Mouse (Mus musculus): ENCODE measurements around the gene Olfr374. TPM values are rescaled to one million over a fixed set of nuclear protein-coding genes. Genes with fewer than 3 reads are reported as not detected.
"Not testable (repeated sequence)": the region's sequence is repeated elsewhere in the genome, so short reads cannot be mapped to it uniquely, and the experiment has no call there.

Olfr374 gene
- not detected for total RNA-seq (2021)

DNA sequence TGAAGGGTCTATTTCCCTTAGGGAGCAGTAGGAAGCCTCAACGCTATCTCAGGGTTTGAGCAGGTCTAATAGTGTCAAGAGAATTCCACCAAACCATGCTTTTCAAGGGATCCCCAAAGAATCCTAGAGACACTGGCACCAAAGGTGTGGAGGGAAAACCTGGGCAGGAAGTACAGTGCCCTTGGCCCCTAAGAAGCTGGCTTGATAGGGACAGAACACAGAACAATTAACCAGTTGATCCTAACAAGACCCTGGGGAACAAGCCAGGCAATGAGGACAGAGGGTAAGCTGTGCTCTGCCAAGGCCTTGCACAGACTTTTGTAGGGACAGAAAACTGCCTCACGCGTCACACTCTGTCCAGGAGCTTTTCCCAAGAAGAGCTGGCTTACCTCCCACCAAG is at the start of gene Olfr374:
Gene Olfr374, plus strand, starts transcription at position 301 of the 400 bp plus-strand sequence.
- no peak for DNase-seq (ENCODE audit: low spot score)
- intact Hi-C loops (cut with DNase I): no loop called here

DNA sequence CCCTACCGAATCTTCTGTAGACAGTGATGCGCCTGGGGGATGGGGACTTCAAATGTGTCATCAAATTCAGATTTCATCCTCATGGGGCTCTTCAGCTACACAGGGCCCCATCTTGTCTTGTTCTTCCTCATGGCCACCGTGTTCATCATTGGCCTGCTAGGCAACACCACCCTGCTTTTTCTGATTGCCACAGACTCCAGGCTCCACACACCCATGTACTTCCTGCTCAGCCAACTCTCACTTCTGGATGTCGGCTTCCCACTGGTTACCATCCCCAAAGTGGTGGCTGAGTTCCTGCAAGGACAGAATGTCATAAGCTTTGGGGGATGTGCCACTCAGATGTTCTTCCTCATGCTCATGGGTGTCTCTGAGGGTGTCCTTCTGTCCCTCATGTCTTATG is 49.2 kb upstream of the Olfr374 start:
- intact Hi-C loops (cut with DNase I); DNase-seq (ENCODE audit: low spot score): not testable (repeated sequence)

DNA sequence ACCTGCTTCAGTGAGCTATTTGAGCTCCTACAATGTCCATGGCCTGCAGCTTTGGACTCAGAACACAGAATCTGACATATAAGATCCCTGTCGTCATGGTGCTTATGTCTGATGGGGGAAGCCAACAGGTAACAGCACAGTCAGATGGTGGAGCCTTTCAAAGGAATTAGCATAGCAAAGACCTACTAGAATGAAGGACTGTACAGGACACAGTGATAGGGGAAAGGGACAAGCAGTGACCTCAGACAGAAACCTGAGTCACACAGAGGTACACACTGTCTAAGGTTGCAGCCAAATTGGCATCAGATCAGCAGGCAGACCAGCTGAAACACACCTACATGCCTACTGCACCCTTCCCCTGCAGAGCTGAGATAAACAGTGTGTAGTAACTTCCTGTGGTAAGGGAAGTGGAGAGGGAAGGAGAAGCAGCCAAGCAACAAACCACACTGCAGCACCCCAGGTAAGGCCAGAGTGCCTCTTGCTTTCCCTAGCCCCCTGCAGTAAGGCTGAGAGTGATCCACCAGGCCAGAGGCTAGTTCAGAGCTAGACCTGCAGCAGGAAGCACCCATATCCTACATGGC is 39.9 kb upstream of the Olfr374 start:
- intact Hi-C loops (cut with DNase I); DNase-seq (ENCODE audit: low spot score): not testable (repeated sequence)

DNA sequence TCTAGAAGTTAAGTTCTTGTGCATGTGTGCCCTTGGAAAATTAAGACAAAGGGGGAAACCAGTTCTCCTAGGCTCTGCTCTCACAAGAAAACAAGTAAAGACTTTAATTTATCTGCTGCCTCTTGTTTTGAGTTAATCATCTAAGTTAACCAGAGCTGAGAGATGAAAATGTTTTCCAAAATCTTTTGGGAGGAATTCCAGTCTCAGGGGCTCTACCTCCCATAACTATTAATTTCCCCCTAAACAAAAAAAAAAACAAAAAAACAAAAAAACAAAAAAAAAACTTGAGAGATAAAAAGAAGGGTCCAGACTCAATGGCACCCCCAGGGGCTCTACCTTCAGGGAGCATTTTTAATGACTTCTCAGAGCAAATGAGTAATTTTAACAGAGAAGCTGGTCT is 24.0 kb upstream of the Olfr374 start, which contains the start of gene Olfr373:
Gene Olfr373, plus strand, starts transcription at position 301 of the 400 bp plus-strand sequence.
- intact Hi-C loops (cut with DNase I); DNase-seq (ENCODE audit: low spot score): not testable (repeated sequence)

DNA sequence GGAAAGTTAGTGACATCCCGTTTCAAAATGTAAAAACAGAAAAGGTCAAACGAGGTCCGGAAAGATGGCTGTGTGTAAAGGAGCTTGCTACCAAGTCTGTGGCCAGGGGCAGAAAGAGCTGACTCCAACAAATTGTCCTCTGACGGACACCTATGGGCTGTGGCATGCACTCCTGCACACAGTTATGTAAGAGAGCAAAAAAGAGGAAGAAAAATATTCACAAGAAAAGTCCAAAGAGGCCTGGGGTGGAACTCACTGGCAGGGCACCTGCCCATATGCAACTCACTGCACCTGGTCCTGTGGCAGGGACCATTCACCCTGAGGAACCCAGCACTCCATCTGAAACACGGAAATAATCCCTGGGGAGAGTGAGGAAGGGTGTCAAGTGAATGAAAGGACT is 22.1 kb upstream of the Olfr374 start:
- intact Hi-C loops (cut with DNase I): no loop called here
- DNase-seq (ENCODE audit: low spot score): no peak

DNA sequence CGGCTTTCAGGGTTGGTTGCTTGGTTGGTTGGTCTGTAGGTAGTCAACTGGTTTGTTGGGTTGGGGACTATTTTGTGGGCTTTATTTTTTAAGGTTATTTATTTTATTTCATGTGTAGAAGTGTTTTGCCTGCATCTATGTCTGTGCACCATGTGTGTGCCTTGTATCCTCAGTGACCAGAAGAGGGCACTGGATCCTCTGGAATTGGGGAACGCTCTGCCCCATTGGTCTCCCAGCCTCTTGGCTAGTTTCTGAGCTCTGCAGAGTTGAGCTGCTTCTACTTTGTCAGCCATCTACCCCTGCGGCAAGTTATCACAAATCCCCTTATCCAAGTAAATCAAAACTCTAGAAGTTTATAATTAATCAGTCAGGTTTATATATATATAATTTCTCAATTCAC is 19.2 kb upstream of the Olfr374 start:
- DNase-seq (ENCODE audit: low spot score); intact Hi-C loops (cut with DNase I): not testable (repeated sequence)

DNA sequence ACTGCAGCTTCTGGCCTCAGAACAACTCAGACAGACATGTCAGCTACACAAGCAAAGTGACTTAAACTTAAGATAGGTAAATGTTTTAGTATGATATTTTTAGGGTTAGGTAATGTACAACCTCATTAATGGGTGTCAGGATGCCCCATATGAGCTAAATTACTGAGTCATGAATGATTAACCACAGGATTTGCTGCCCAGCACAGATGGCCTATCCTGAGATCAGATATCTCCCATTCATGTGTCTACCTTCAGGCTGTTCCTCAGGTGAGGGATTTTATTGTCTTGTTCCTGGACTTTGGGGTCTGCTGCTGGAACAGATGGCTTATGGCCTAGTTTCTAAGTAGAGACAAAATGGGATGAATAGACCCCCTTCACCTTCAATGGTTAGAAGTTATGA is 10.1 kb upstream of the Olfr374 start:
- intact Hi-C loops (cut with DNase I); DNase-seq (ENCODE audit: low spot score): not testable (repeated sequence)

DNA sequence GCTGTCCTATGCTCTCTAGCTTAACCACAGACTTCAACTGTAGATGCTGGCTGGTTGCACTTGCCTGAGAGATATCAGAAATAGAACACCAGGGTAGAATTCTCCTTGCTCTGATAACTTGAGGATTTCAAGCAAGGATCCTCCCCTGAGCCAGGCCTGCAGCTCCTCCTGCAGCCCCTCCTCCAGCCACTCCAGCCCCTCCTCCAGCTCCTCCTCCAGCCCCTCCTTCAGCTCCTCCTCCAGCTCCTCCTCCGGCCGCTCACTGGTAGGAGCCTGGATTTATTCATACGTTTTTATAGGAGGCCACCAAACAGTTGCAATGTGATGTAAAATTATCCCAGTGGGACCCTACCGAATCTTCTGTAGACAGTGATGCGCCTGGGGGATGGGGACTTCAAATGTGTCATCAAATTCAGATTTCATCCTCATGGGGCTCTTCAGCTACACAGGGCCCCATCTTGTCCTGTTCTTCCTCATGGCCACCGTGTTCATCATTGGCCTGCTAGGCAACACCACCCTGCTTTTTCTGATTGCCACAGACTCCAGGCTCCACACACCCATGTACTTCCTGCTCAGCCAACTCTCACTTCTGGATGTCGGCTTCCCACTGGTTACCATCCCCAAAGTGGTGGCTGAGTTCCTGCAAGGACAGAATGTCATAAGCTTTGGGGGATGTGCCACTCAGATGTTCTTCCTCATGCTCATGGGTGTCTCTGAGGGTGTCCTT is 7.3 kb upstream of the Olfr374 start:
- not testable (repeated sequence) for DNase-seq (ENCODE audit: low spot score)
- intact Hi-C loops (cut with DNase I): loop anchor here (1.0 kb wide), 1 partner anchor 97 kb away; no protein-coding TSS in a partner anchor

DNA sequence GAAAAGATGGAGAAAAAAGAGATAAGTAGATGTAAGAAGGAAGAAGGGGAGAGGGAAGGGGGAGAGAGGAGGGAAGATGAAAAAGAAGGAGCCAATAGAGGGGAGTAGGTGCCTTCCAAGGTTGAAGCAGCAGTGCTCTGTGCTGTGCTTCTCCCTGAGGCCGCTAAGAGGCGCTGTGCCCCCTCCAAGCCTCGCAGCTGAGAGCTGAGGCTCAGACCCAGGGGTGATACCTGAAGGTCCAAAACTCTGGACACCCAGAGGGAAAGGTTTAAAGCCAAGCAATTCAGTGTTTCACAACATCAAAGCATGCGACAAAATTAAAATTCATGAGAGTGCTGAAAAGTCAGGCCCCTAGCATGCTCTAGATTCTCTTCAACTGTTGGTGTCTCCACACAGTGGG is 1.7 kb upstream of the Olfr374 start:
- intact Hi-C loops (cut with DNase I): no loop called here
- no peak for DNase-seq (ENCODE audit: low spot score)

DNA sequence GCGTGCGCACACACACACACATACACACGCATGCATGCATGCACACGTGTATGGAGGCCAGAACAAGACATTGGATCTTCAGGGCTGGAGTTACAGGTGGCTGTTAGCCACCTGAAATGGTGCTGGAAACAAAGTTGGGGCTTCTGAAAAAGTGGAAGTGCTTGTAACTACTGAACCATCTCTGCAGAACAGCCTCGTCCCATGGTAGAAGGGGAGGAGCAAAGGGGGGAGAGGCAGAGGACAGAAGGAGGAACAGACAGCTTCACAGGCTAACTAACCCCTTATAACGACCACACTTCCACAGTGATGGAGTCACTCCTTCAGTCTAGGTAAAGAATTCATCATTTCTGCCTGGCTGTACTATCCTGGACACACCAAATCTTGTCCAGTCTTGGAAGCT is 4.0 kb downstream of the Olfr374 start:
- intact Hi-C loops (cut with DNase I): no loop called here
- DNase-seq (ENCODE audit: low spot score): no peak

DNA sequence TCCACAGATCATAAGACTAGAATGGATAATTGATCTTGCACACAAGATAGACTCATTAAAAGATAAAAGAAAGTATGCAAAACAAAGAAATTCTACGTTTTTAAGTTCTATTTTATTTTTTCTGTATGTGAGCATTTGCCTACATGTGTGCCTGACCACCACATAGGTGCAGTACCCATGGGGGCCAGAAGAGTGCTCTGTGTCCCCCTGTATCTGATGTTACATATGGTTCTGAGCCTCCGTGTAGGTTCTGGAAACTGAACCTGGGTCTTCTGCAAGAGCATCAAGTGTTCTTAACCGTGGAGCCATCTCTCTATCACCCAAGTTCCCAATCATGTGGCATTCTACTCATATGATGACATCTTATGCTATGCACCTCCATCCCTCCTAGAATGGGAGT is 5.6 kb downstream of the Olfr374 start:
- intact Hi-C loops (cut with DNase I): no loop called here
- no peak for DNase-seq (ENCODE audit: low spot score)

DNA sequence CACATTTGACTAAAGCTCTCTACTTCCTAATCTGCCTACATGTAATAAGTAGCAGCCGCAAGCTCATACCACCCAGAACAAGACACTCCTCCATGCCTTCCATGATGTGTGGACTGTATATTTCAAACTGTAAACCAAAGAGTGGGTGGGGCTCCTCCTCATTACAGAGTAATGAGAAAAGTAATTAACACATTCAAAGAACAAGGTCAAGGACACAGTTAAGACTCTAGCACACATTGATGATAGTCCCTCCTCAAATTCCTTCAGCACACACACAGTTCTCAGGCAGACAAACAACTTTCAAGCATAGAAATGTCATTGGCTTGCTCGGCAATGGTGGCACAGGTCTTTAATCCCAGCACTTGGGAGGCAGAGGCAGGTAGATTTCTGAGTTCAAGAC is 8.4 kb downstream of the Olfr374 start:
- intact Hi-C loops (cut with DNase I): no loop called here
- no peak for DNase-seq (ENCODE audit: low spot score)

DNA sequence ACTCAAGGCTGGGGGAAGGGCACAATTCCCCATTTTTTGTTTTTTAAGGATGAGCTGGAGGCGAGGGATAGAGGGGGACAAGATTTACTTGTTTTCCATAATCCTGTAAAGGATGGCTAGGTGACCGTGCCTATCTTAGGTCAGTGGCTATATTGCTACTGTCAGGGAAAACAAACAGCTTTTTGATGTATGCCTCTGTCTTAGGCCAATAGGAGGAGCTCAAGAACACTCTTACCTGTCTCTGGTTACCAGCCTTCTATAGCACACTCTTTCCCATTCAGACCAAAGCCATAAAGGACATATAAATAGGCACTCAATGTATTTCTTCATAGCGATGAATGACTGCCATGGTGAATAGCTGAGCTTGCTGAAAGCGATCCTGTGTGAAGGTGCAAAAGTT is 11.8 kb downstream of the Olfr374 start:
- no peak for DNase-seq (ENCODE audit: low spot score)
- intact Hi-C loops (cut with DNase I): no loop called here

DNA sequence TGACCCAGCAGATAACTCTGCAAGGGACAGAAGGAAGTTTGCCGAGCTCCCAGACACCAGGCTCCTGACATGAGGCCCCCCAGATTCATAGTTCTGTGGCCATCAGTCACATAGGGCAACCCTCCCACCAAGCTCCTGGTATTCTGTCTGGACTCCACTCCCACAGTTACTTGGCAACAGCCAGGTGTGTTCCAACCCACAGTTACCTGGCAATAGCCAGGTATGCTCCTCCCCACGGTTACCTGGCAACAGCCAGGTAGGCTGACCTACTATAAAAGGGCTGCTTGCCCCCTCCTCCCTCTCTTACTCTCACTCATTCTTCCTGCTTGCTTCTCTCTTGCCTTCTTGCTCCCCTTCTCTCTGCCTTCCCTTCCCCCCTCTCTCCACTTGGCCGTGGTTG is 14.6 kb downstream of the Olfr374 start:
- intact Hi-C loops (cut with DNase I); DNase-seq (ENCODE audit: low spot score): not testable (repeated sequence)

DNA sequence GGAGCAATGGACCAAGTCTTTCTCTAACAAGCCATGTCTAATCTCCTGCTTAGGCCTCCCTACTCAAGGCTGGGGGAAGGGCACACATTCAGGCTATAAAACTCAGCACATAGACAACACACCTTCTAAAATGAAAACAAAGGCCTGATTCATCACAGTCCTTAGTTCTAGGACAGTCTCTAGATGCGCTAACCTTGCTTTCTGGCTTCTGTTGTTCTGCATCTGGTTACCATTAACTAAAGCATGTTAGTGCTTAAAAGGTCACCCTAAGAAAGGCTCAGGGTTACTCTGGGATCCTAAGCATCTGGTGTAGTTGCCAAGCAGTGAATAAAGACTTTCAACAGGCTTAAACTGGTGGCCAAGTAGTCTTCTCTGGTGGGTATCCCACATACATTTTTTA is 15.2 kb downstream of the Olfr374 start:
- intact Hi-C loops (cut with DNase I): no loop called here
- no peak for DNase-seq (ENCODE audit: low spot score)

DNA sequence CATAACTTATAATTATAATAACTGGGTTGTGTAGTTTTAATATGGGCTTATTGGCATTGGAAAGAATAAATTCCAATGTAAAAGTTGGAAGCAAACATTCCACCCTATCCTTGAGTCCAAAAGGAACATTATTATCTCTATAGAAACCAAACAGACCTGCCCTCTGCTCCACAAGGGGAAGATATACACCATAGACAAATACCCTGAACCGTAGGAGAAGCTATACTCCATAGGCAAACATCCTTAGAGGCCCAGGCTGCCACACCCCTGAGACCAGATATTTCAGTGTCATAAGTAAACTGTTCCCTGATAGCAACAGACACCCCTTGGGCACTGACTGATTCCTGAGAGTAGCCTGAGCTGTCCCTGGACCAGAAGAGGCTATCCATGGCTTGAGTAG is 21.0 kb downstream of the Olfr374 start:
- no peak for DNase-seq (ENCODE audit: low spot score)
- intact Hi-C loops (cut with DNase I): no loop called here

DNA sequence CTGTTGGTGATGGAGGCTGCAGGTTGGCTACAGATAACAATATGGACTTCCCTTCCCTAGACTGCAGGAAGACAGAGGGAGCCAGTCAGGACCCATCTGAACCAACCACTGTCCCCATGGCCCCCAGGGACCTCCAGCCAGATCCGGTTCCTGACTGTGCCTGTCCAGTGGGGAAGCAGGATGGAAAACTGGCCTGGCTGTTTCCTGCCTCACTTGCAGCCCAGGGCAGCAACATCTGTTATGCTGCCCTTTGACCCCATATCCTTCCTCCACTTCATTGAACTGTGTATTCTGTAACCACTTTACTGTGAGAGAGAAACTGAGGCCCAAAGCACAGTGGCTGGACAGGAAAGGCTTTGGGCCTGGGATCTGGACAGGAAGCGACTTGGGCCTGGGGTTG is 24.4 kb downstream of the Olfr374 start:
- intact Hi-C loops (cut with DNase I): no loop called here
- DNase-seq (ENCODE audit: low spot score): no peak

DNA sequence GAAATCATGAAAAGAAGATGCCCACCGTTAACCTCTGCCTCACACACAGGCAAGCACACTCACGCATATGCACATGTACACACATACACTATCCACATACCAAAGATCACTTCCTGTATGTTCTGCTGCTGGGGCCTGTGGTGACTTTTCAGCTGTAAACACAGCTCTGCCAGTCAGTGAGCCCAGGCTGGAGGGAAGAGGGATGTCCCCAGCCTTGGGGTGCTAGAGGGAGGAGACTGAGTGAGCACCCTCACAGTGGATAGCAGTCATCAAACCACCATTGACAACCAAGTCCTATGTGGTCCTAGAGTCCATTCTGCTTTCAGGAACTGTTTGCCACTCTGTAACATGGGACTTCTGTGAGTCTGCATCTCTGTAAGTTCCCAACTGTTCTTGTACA is 25.1 kb downstream of the Olfr374 start:
- no peak for DNase-seq (ENCODE audit: low spot score)
- intact Hi-C loops (cut with DNase I): no loop called here

DNA sequence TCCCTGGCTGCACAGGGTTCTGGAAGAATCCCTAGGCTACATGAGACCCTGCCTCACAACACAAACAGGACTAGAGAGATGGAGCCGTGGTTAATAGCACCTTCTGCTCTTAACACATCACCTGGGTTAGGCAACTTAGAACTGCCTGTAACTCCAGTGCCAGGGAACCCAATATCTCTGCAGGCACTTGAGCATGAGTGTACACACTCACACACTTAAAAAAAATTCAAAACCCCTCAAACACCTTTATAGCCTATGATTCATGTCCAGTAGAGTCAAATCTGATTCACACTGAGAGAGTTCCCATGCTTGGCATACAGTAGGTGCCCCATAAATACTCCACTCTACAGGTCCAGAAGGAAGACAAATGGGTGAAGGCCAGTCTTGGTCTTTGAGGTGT is 25.6 kb downstream of the Olfr374 start:
- intact Hi-C loops (cut with DNase I): no loop called here

DNA sequence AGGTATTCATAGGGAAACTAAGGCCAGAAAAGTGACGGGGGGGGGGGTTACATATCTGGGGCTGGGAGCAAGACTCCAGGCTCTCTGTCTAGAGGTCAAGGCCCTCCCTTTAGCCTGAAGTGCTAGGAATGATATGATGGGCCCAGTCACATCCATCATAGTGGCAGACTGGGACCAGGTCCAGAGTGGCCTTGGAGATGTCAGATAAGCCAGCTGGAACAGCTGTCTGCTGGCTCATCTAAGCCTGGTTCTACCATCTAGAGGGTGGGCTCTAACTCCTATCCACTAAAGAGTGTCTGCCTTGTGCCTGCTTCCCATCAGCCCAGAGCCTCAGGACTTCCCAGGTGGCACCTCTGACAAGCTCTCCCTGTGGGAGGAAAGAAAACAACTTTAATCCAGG is 26.1 kb downstream of the Olfr374 start:
- intact Hi-C loops (cut with DNase I): no loop called here
- DNase-seq (ENCODE audit: low spot score): no peak

More for the DNA sequence above, 25.6 kb downstream of the Olfr374 start:
- DNase-seq (ENCODE audit: low spot score): no peak

DNA sequence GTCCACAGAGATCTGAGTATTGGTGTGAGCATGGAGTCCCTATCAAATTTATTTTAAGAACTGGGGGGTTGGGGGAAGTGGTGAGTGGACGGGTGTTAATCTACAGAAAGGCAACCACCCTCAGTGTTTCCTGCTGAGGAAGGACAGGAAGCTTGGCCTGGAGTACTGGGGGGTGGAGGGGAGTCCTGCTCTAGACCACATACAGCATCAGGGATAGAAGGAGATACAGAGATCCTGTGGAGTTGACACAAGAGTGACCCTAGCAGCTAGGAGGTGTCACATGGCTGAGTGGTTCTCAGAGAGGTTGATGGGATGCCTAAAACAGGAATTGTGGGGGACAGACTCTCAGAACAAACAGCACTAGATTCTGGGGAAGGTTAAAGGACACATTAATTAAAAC is 26.7 kb downstream of the Olfr374 start:
- intact Hi-C loops (cut with DNase I): no loop called here
- no peak for DNase-seq (ENCODE audit: low spot score)
